Mouse (Mus musculus): Measurements from ENCODE around the gene Ccdc141. TPM values are rescaled to one million over a fixed set of nuclear protein-coding genes. Genes with fewer than 3 reads are reported as not detected.

Gene Ccdc141
- 6.2 TPM for polyA plus RNA-seq (2015; fragmentation: Illumina TruSeq; extraction: RNeasy Lipid Tissue Mini Kit (QIAGEN cat#74804); ENCODE audit: insufficient read depth, low read depth, low replicate concordance)

GRCm38 (mm10) chr2:77170633-77171105 lies at the start of gene Ccdc141:
TSS of gene Ccdc141 (minus strand) at chr2:77170636.

GRCm38 (mm10) chr2:76982391-76983145 lies 187.9 kb downstream of the Ccdc141 start, which contains the start of gene Ttn:
TSS of gene Ttn (minus strand) at chr2:76982547.

Other genes starting within 250 kb of the Ccdc141 start
- gene Ttn, start 188.1 kb downstream of the Ccdc141 start, polyA plus RNA-seq (2015; fragmentation: Illumina TruSeq; extraction: RNeasy Lipid Tissue Mini Kit (QIAGEN cat#74804); ENCODE audit: insufficient read depth, low read depth, low replicate concordance): 2.1 TPM
- 3.3 TPM for gene Sestd1, start 110.0 kb upstream of the Ccdc141 start, polyA plus RNA-seq (2015; fragmentation: Illumina TruSeq; extraction: RNeasy Lipid Tissue Mini Kit (QIAGEN cat#74804); ENCODE audit: insufficient read depth, low read depth, low replicate concordance)

Data from pancreas, adult 10 weeks (tissue).